Mouse (Mus musculus) kidney, adult 9 months (tissue): Measurements from ENCODE around the gene Pdzd2.

ENCODE experiments used
- DNase-seq: peaks from one replicate; pipeline ENCODE4 v3.0.0; 2022

Gene Pdzd2

GRCm38 (mm10) chr15:12617651-12618050 is 122.1 kb downstream of the Pdzd2 start:
- DNase-seq, result no peak

- DNase-seq, result no peak
Measured at GRCm38 (mm10) chr15:12617220-12617619, 122.5 kb downstream of the Pdzd2 start.

GRCm38 (mm10) chr15:12614944-12615878 is 124.5 kb downstream of the Pdzd2 start:
- DNase-seq, result no peak

- DNase-seq, result no peak
Measured at GRCm38 (mm10) chr15:12614011-12614410, 125.7 kb downstream of the Pdzd2 start.

GRCm38 (mm10) chr15:12612944-12613675 is 126.6 kb downstream of the Pdzd2 start:
- DNase-seq, result peak; percentile 38

DNA sequence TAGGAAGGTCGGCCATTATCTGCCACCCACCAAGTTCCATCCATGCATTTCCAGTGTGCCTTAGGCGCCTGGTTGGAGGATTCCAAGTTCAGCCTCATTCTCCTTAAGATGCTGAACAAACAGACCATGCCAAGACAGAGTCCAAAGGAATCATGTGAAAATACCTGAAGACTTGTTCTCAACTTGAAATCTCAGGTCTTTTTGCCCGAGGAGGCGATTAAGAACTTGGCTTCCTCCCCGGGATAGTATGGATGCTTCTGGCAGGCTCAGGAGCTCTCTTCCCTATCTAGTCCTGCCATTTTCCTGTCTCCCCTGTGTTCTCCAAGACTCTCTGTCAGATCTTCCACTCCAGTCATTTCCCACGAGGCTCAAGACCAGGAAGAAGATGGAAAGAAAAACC is 131.6 kb downstream of the Pdzd2 start:
- peak; percentile 22 for DNase-seq

DNA sequence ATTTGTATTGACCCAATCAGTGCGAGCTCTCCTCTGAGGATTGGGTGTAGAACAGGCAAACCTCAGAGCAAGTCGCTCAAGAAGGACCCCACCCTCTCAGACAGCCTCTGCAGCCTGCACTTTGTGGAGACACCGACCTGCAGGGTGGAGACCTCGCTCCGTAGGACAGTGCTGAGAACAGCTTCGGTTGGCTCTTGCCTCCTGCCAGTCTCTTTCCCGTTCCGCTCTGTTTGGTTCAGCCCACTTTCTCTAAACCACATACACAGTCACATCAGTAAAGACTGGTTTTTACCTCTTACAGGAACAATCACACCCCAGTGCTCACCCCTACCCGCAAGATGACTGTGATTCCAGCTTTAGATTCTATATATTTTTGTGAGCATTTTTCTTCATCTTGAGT is 133.4 kb downstream of the Pdzd2 start:
- DNase-seq, result no peak

DNA sequence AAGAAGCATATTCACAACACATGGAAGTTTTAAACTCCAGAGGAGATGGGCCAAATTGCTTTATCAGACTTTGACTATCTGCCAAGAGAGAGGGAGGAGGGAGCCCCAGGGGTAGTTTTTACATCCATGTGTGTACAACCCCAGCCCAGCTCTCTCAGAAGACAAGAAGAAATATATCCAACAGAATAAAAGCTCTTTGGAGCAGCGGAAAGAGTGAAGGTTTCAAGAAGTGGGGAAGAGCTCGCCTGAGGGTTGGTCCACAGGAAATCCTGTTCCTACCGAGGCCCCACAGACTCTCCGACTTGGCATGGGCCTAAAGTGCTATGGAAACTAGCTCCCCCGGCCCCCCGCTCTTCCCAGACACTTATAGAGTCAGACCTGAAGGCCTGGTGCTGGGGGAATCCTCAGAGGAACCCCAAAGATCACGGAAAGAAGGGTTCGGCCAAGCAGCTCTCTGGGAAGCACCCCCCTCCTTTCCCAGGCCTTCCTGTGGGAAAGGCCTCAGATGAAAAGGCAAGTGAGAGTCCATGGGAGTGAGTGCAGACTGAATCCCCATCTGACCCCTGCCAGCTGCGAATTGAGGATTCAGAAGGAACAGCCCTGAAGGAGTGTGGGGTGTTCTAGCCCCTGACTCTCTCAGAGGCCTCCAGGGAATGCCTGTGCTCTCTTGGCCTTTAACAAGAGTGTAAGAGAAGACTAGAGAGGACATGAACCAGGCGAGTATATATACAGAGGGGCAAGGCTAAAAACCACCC is 134.3 kb downstream of the Pdzd2 start:
- peak; percentile 14 for DNase-seq

DNA sequence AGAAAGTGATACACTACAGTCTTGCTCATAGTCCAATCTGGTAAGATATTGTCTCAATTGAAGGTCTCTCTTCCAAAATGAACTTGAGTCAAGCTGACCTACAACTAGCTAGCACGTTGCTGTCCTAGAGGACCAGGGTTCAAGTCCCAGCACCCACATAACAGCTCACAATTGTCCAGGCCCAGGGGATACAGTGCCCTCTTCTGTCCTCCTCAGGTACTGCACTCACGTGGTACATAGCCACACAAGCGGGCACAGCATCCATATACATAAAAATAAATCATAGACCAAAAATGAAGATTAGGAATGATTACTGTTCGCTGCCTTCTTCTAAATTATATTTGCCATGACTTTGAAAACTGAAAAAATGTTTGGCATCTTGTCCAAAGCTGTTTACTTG is 136.1 kb downstream of the Pdzd2 start:
- DNase-seq, result no peak

DNA sequence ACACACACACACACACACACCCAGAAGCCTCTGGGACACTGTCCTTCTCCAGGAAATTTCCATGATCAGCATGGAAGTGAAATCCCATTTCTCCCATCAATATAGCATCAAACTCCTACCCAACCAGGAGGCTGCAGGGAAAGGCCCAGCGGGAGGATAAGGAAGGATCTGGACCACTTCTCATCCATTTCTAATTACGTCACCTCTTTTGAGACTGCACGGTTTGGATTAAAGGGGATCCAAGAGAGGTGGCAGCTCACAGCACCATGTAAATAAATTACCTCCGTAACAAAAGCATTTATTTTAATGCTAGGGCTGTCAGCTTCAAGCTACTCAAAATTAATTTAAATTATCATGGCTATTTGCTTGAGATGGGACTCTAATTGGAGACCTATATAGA is 146.6 kb downstream of the Pdzd2 start:
- DNase-seq, result no peak

DNA sequence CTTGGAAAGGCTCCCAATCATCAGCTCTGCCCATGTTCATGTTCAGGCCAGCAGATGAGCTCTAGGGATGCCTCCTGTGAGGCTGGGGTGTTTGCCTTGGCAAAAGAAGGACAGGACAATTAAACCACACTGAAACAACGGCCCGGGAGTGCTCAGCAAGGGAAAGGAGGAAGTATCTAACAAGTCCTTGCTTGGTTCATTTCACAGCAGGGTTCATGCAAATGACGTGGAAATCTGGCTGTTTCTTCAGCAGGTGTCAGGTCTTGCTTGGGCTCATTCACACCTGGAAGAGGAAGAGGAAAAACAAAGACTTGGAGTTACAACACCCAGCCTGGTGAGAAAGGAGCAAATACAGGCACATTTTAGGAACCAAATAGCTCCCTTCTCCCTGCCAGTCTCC is 147.1 kb downstream of the Pdzd2 start:
- no peak for DNase-seq

DNA sequence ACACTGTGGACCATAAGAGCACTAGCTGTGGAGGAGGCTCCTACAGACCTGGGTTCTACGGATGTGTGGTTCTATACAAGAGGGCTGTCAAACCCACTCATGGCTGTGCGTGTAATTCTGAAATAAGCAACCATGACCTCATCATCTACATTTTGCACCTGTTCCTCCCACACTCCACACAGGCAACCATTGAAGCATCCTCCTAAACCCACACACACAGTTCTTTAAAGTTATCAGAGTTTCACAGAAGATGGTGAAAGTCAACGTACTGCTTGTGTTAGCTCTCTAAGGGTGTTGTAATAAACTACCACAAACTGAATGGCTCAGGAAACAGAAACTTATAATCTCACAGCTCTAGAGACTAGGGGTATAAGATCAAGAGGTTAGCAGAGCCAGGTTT is 151.1 kb downstream of the Pdzd2 start:
- no peak for DNase-seq

DNA sequence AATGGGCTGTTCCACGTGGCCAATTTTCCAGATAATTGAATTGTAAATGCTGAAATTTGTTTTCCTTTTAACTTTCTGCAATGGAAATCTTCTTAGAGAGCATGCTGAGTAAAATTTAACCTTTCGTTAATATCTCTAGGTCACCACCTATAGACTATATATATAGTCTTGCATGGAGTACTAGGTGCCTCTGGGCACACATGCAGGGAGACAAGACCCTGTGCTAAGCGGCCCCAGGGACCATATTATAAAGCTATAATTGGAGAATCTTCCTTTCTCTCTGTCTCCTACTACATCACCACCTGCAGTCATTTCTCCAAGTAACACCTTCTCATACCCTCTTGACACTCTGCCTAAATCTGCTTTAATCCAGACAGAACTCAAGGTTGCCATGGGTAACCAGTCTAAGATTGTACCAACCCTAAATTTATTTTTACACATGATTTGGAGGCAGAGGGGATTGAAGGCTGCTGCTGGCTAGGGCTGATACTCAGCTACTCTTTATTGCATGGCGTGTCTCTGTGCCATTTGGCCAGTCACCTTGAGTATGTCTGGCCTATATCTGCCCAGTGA is 152.8 kb downstream of the Pdzd2 start:
- no peak for DNase-seq

DNA sequence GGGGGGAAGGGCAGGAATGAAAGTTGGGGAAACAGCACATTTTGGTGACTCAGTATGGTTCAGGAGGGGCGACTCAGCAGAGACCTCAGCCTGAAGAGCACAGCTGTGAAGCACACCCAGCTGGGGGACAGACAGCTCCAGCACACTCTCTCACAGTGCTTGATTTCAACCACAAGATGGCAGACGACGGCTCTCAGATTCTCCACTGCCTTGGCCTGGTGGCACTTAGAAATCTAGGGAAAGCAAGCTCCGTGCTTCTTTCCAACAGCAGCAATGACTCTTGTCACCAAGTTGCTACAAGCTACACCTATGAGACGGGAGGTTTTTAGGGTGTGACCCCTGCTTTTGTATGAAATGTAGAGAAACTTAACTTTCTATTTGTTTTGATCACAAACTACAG is 153.6 kb downstream of the Pdzd2 start:
- DNase-seq, result peak; percentile 70

- DNase-seq, result peak; percentile 73
Measured at GRCm38 (mm10) chr15:12583051-12583450, 156.7 kb downstream of the Pdzd2 start.

DNA sequence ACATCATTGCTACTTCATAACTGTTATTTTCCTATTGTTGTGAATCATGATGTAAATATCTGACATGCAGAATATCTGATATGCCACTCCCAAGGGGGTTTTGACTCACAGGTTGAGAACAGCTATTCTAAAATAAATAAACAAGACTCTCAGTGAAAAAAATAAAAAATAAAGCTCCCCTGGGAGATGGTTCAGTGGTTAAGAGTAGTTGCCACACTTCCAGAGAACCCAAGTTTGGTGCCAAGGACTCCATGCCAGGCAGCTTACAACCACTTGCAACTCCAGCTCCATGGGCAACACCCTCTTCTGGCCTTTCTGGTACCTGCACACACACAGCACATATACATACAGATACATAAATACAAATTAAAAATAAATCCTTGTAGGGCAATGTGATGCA is 157.3 kb downstream of the Pdzd2 start:
- no peak for DNase-seq

DNA sequence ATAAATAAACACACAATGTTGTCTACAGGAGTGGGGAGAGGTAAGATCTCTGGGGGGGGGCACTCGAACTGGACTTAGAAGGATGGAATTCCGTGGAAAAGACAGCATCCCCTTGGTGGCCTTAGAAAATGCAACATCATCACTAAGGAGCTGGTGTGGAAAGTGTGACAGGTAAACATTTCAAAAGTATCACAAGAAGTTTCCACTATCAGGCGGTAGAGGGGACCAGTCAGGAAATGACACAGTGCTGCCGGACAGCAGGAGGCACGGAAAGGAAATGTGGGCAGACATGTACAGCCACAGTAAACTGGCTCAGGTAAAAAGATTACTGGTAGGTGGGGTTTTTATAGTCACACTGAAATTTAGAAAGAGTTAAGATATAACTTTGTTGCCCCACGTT is 160.5 kb downstream of the Pdzd2 start:
- no peak for DNase-seq

GRCm38 (mm10) chr15:12578276-12578675 is 161.4 kb downstream of the Pdzd2 start:
- DNase-seq, result peak; percentile 55

DNA sequence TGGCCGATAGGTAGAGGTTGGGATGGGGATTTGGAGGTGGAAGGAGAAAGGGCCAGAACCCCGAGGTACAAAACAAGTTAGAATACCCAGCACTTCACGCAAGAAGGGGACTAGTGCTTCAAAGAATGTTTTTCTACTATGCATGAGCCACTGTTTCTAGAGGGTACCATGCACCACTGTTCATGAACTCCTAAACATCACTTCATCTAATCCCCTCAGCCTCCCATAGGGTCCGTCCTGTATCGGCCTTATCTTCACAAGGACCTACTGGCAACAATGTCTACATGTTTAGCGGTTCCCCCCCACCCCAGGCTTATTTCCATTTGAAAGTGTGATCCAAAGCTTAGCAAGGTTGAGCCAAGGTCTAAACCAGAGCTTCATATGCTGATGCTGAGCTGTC is 162.0 kb downstream of the Pdzd2 start:
- DNase-seq, result no peak

DNA sequence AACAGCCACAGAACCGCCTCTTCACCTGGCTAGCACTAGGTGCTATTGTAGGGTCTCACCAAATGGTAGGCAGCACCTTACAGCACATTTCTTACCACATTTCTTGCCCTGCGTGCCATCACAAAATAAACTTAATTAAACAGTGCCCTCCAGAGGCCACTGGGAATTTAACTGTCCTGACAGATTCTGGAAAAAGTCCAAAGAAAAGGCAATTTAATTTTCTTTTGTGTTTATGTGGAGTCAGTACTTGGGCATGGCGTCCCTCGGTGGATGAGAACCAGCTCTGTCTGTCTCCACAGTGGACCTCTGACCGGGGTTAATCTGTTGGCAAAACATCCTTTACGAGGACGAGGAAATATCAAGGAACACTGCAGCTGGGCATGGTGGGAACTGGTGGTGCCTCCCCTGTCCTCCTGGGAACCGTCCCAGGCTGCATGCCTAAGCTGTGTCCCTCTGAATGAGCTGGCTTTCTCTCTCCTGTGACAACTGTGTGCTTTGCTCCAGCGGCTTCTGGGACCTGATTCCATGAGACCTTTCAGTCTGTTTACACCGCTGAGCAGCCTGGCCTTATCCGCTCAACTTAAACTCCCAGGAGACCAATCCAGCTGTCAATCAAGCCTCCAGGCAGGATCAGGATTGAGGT is 162.5 kb downstream of the Pdzd2 start:
- peak; percentile 64 for DNase-seq

- no peak for DNase-seq
Measured at GRCm38 (mm10) chr15:12573621-12574020, 166.1 kb downstream of the Pdzd2 start.

- no peak for DNase-seq
Measured at GRCm38 (mm10) chr15:12571168-12571567, 168.6 kb downstream of the Pdzd2 start.
